Mouse (Mus musculus) E14TG2a.4 (cell line): ENCODE results near the gene Itga9.

Source experiments
- CTCF ChIP-seq: conservative IDR thresholded peaks from 2 replicates; pipeline ENCODE4 v1.5.1; 2014; ENCODE audit warnings: low read length
- NANOG ChIP-seq: IDR thresholded peaks from 2 replicates; pipeline ENCODE4 v1.6.1; 2014; ENCODE audit warnings: borderline replicate concordance, low read length, mixed read lengths
- POU5F1 ChIP-seq: IDR thresholded peaks from 2 replicates; pipeline ENCODE4 v1.6.1; 2014; ENCODE audit warnings: low read length, borderline replicate concordance

GRCm38 (mm10) chr9:118677349-118677748, 70.9 kb downstream of the Itga9 start:
- no peak for TF ChIP-seq CTCF
- no peak for TF ChIP-seq POU5F1
- TF ChIP-seq NANOG: no peak
